Mouse (Mus musculus) spleen, postnatal 14 days (tissue): Measurements from ENCODE around the gene Atg7.

Experiments used
- DNase-seq, 2 experiments: peaks; one replicate each; pipeline ENCODE4 v3.0.0; 2021 to 2022; ENCODE audit warnings: low spot score in 2 of 2

The Atg7 gene

GRCm38 (mm10) chr6:114904233-114904632, 261.3 kb downstream of the Atg7 start:
- DNase-seq: no peak

- DNase-seq: no peak
These were observed 261.9 kb downstream of the Atg7 start for GRCm38 (mm10) chr6:114904818-114905217.

- no peak for DNase-seq
These were observed 262.5 kb downstream of the Atg7 start for GRCm38 (mm10) chr6:114905253-114906028.

GRCm38 (mm10) chr6:114906209-114906608, 263.3 kb downstream of the Atg7 start:
- DNase-seq: no peak

- no peak for DNase-seq
These were observed 264.6 kb downstream of the Atg7 start for GRCm38 (mm10) chr6:114907459-114907858.

- no peak for DNase-seq
These were observed 266.9 kb downstream of the Atg7 start for GRCm38 (mm10) chr6:114909801-114910200.
